Mouse (Mus musculus): Measurements from ENCODE around the gene Marveld2. TPM values are rescaled to one million over a fixed set of nuclear protein-coding genes. Genes with fewer than 3 reads are reported as not detected.

Marveld2 gene
- polyA plus RNA-seq, 1 experiment, result 1.6 TPM

DNA sequence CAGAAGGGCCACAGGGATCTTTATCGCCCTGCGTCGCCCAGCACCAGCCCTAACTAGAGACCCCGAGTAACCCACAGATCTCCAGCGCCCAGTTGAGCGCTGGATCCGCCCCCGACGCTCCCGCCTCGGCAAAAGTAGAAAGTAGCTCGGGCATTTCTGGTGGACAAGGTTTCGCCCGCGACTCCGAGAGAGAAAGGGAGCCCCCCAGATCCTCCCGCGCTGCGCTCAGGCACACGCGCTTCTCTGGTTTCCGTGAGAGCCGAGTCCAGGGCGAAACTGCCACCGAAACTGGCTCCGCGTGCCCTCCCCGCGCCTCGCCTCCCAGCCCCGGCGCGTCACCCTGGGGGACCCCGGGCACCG is 64.8 kb downstream of the Marveld2 start:
- Histone ChIP-seq H3K4me1 (ENCODE audit: control insufficient read depth, insufficient read depth, low read length) (no peaks in the 10 kb centered on the region), H3K27ac (ENCODE audit: insufficient read depth, low read length) (peak overlapping the region; percentile 76; the same call in 1 of the 2 replicates), H3K4me3 (ENCODE audit: insufficient read depth, low read length) (peak overlapping the region; percentile 67)
- TF ChIP-seq CTCF (IDR thresholded peaks at IDR 0.05; ENCODE audit: extremely low read depth, insufficient read depth, low read length) (no peak), POLR2A (IDR thresholded peaks at IDR 0.05; ENCODE audit: extremely low read depth, insufficient read depth, low read length) (no peak)

DNA sequence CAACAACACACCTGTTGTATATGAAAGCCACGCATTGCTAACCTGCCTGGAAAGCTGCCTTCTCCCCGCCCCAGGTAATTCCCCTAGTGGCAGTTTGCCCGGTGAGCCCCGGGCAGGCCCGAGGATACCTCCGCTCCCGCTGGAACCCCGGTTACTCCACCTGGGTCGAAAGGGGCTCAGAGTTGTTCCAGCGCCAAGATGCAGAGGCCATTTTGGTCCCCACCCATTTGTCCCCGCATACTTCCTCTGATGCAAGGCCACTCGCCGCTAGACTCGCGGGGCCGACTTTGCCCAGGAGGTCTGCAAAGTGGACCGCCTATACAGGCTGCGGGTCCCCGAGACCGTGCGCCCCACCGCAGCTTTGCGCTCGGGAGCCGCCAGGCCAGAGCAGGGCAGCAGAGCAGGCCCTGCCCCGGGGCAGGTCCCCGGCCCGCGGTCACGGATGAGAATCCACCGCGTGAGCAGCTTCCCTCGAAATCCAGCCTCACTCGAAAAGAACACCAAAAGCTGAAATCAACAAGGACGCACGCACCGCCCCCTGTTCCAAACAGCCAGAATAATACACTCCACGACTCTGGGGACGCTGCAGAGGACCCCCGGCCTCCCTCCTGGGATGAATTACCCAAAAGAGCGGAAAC is 65.3 kb downstream of the Marveld2 start:
- H3K4me1 ChIP-seq (ENCODE audit: control insufficient read depth, insufficient read depth, low read length), result no peaks in the 10 kb centered on the region
- TF ChIP-seq CTCF (IDR thresholded peaks at IDR 0.05; ENCODE audit: extremely low read depth, insufficient read depth, low read length), result no peak
- no peak for TF ChIP-seq POLR2A (IDR thresholded peaks at IDR 0.05; ENCODE audit: extremely low read depth, insufficient read depth, low read length)
- H3K4me3 ChIP-seq (ENCODE audit: insufficient read depth, low read length), result peak overlapping the region; percentile 67
- H3K27ac ChIP-seq (ENCODE audit: insufficient read depth, low read length), result peak overlapping the region; percentile 76; the same call in 1 of the 2 replicates

DNA sequence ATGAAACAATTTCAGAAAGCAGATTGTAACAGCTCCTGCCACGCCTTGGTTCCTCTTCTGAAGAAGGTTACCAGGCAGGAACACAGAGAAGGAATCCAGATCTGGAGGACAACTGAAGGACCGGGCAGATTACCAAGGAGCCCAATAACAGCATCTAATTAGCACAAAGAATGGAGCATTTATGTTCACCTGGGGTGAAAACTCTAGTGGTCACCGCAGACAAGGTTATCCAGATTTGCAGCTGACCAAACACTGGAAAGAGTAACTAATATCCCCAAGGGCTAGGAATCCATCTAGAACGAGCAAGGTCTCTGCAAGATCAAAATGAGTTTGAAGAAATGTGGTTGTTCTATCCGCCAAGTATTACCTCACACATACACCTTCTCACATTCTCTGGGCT is 69.5 kb downstream of the Marveld2 start:
- no peak overlapping the region for H3K27ac ChIP-seq (ENCODE audit: insufficient read depth, low read length)
- no peak for TF ChIP-seq POLR2A (IDR thresholded peaks at IDR 0.05; ENCODE audit: extremely low read depth, insufficient read depth, low read length)
- TF ChIP-seq CTCF (IDR thresholded peaks at IDR 0.05; ENCODE audit: extremely low read depth, insufficient read depth, low read length), result no peak
- no peaks in the 10 kb centered on the region for H3K4me1 ChIP-seq (ENCODE audit: control insufficient read depth, insufficient read depth, low read length)
- H3K4me3 ChIP-seq (ENCODE audit: insufficient read depth, low read length), result no peak overlapping the region

Other genes with a start within 250 kb of the Marveld2 start
- gene Naip1, start 164.1 kb downstream of the Marveld2 start, polyA plus RNA-seq (2012; rRNA removed), result 0.23 and 0.33 TPM in 2 replicates
- 60.7 and 62.2 TPM in 2 replicates for gene Gtf2h2, start 124.4 kb downstream of the Marveld2 start, polyA plus RNA-seq (2012; rRNA removed)
- gene Ocln, start 64.3 kb downstream of the Marveld2 start, polyA plus RNA-seq (2012; rRNA removed), result 9.3 and 10.3 TPM in 2 replicates
- 147 and 150 TPM in 2 replicates for gene Ak6, start 34.0 kb upstream of the Marveld2 start, polyA plus RNA-seq (2012; rRNA removed)
- 12.7 and 13.0 TPM in 2 replicates for gene Rad17, start 34.1 kb upstream of the Marveld2 start, polyA plus RNA-seq (2012; rRNA removed)
- gene Taf9, start 34.6 kb upstream of the Marveld2 start, polyA plus RNA-seq (2012; rRNA removed), result 19.6 and 22.3 TPM in 2 replicates
- gene Ccdc125, start 52.7 kb upstream of the Marveld2 start, polyA plus RNA-seq (2012; rRNA removed), result 0.34 and 0.58 TPM in 2 replicates
- 19.5 and 20.6 TPM in 2 replicates for gene Cdk7, start 114.0 kb upstream of the Marveld2 start, polyA plus RNA-seq (2012; rRNA removed)
- gene Mrps36, start 127.7 kb upstream of the Marveld2 start, polyA plus RNA-seq (2012; rRNA removed), result 85.2 and 87.5 TPM in 2 replicates
- 1.2 and 1.3 TPM in 2 replicates for gene Cenph, start 158.9 kb upstream of the Marveld2 start, polyA plus RNA-seq (2012; rRNA removed)
- gene Ccnb1, start 169.6 kb upstream of the Marveld2 start, polyA plus RNA-seq (2012; rRNA removed), result 0.49 and 1.3 TPM in 2 replicates
- gene Slc30a5, start 216.5 kb upstream of the Marveld2 start, polyA plus RNA-seq (2012; rRNA removed), result 43.5 and 43.7 TPM in 2 replicates

Data from cortical plate, adult 2 months (tissue).